Comparison of ENCODE assay signal across 26 mouse cellular contexts in genomic region chr19:55513941-55514340, GRCm38 (mm10).
"Had no signal": no experiment of that assay in that cellular context is flagged by ENCODE, and none has a peak within 500 bp of the region (broad histone marks: within the 10 kb centered on the region; RNA-seq: fewer than 3 reads in every experiment).

No protein-coding gene starts in this region.

- H3K27me3 ChIP-seq: heart, embryonic 12.5 days; hindbrain, embryonic 13.5 days; hindbrain, embryonic 15.5 days; kidney, embryonic 15.5 days; limb, embryonic 13.5 days; limb, embryonic 15.5 days; liver, embryonic 12.5 days had no signal

- DNase-seq: gastrocnemius, adult 2 months; gastrocnemius, postnatal 10 days; gastrocnemius, postnatal 25 days; heart, adult 11 months; heart, postnatal 10 days; heart, postnatal 4 days; kidney, adult 11 months; kidney, adult 2 months; kidney, adult 9 months; kidney, postnatal 14 days; kidney, postnatal 4 days; layer of hippocampus, adult 9-11 months; layer of hippocampus, postnatal 36 days; left cerebral cortex, postnatal 4 days had no signal

- H3K4me1 ChIP-seq: heart, embryonic 12.5 days; hindbrain, embryonic 10.5 days; hindbrain, embryonic 13.5 days; hindbrain, embryonic 15.5 days; limb, embryonic 15.5 days; liver, embryonic 12.5 days had no signal

- ATAC-seq: hindbrain, postnatal 0 days; intestine, embryonic 16.5 days; liver, embryonic 12.5 days had no signal

- H3K4me2 ChIP-seq: heart, embryonic 12.5 days; hindbrain, embryonic 13.5 days; hindbrain, embryonic 15.5 days; kidney, embryonic 15.5 days; limb, embryonic 13.5 days; limb, embryonic 15.5 days; liver, embryonic 12.5 days had no signal

- H3K9me3 ChIP-seq: heart, embryonic 10.5 days; heart, embryonic 12.5 days; hindbrain, embryonic 10.5 days; hindbrain, embryonic 13.5 days; hindbrain, embryonic 15.5 days; kidney, embryonic 15.5 days; limb, embryonic 13.5 days; limb, embryonic 15.5 days; liver, embryonic 12.5 days had no signal

- H3K36me3 ChIP-seq: heart, embryonic 10.5 days; heart, embryonic 12.5 days; hindbrain, embryonic 10.5 days; hindbrain, embryonic 13.5 days; hindbrain, embryonic 15.5 days; kidney, embryonic 15.5 days; limb, embryonic 13.5 days; limb, embryonic 15.5 days; liver, embryonic 12.5 days had no signal

- H3K9ac ChIP-seq: heart, embryonic 12.5 days; hindbrain, embryonic 13.5 days; hindbrain, embryonic 15.5 days; kidney, embryonic 15.5 days; limb, embryonic 13.5 days; limb, embryonic 15.5 days; liver, embryonic 12.5 days; liver, embryonic 14.5 days had no signal

- H3K27ac ChIP-seq: gastrocnemius, adult 2 months; heart, embryonic 10.5 days; hindbrain, embryonic 10.5 days; hindbrain, embryonic 13.5 days; hindbrain, embryonic 15.5 days; hindbrain, postnatal 0 days; kidney, embryonic 15.5 days; limb, embryonic 13.5 days; limb, embryonic 15.5 days; liver, embryonic 12.5 days; liver, embryonic 14.5 days had no signal

- H3K4me3 ChIP-seq: gastrocnemius, adult 2 months; heart, embryonic 10.5 days; heart, embryonic 12.5 days; hindbrain, embryonic 10.5 days; hindbrain, embryonic 13.5 days; hindbrain, embryonic 15.5 days; kidney, embryonic 15.5 days; limb, embryonic 13.5 days; limb, embryonic 15.5 days; liver, embryonic 12.5 days had no signal
